Comparison of ENCODE assay signal across 8 mouse cellular contexts in genomic region chr4:135433443-135434394, GRCm38 (mm10). TPM values are rescaled to one million over a fixed set of nuclear protein-coding genes. Genes with fewer than 3 reads are reported as not detected.
A peak's percentile ranks its signal among the peaks of the same experiment; 100 is the strongest.
DNase-seq lines count a peak whose midpoint lies in the region; ATAC-seq lines count a peak whose summit lies in the region.

Rcan3 (minus strand) TSS chr4:135433853.

- DNase-seq in adrenal gland, adult 8-10 months: peak; percentile 56
- peak; percentile 88 for DNase-seq in embryo, embryonic 10.5 days (ENCODE audit: low spot score)
- DNase-seq in gastrocnemius, postnatal 14 days: peak; percentile 86
- DNase-seq in left cerebral cortex, postnatal 25 days (ENCODE audit: low spot score in 2 of 2): peak; percentile 48 to 54
- DNase-seq in mesoderm, embryonic 11.5 days (ENCODE audit: low read depth, low spot score): peak; percentile 91
- DNase-seq in right cerebral cortex, postnatal 25 days: peak; percentile 58
- peak; percentile 93 for DNase-seq in yolk sac, embryonic 10.5 days (ENCODE audit: low spot score)

- intact Hi-C loops in gastrocnemius, postnatal 14 days (cut with DNase I; ENCODE audit: low total_unique reads): no loop called here
- intact Hi-C loops in left cerebral cortex, postnatal 25 days (cut with DNase I): no loop called here

- peak; percentile 79 for ATAC-seq in inflammation-experienced regulatory T-cells, adult 6 months

RNA-seq across cellular contexts. Expression of gene Rcan3, which starts in this region (rescaled TPM):
- total RNA-seq in adrenal gland, adult 8-10 months (2022): 10 to 100 TPM; 19.1 to 33.0 (median 27.2) TPM
- 1 to 10 TPM; 6.1 to 6.7 TPM for total RNA-seq in gastrocnemius, postnatal 14 days (2021)
- polyA plus RNA-seq in inflammation-experienced regulatory T-cells, adult 6 months (2017; shearing (Covaris generic)): 10 to 100 TPM in 2 of 3 experiments, 1 to 10 TPM in 1; 8.4 to 16.1 (median 13.4) TPM
- 10 to 100 TPM; 24.6 to 30.5 TPM for total RNA-seq in left cerebral cortex, postnatal 25 days (2021)

Comparison
In these comparisons a context has a peak if more than half of its experiments do, and no peak if none do; other contexts are left out.
1. Peak in every context shown above with its lines: DNase-seq and ATAC-seq.